Mouse (Mus musculus): ENCODE measurements around the gene Cdkal1.

Gene Cdkal1

GRCm38 (mm10) chr13:29768104-29768503 is 87.4 kb downstream of the Cdkal1 start:
- no peak for DNase-seq (ENCODE audit: low read depth, low spot score)

GRCm38 (mm10) chr13:29767587-29767986 is 87.9 kb downstream of the Cdkal1 start:
- DNase-seq (ENCODE audit: low read depth, low spot score), result no peak

GRCm38 (mm10) chr13:29766377-29766776 is 89.1 kb downstream of the Cdkal1 start:
- peak; percentile 48 for DNase-seq (ENCODE audit: low read depth, low spot score)

GRCm38 (mm10) chr13:29765296-29765695 is 90.2 kb downstream of the Cdkal1 start:
- DNase-seq (ENCODE audit: low read depth, low spot score), result no peak

- DNase-seq (ENCODE audit: low read depth, low spot score), result peak; percentile 99
These were observed 95.6 kb downstream of the Cdkal1 start for GRCm38 (mm10) chr13:29759691-29760467.

GRCm38 (mm10) chr13:29756052-29756451 is 99.4 kb downstream of the Cdkal1 start:
- no peak for DNase-seq (ENCODE audit: low read depth, low spot score)

GRCm38 (mm10) chr13:29753254-29753653 is 102.2 kb downstream of the Cdkal1 start:
- DNase-seq (ENCODE audit: low read depth, low spot score), result peak; percentile 92

- DNase-seq (ENCODE audit: low read depth, low spot score), result no peak
These were observed 103.4 kb downstream of the Cdkal1 start for GRCm38 (mm10) chr13:29752061-29752460.

GRCm38 (mm10) chr13:29751201-29751600 is 104.3 kb downstream of the Cdkal1 start:
- DNase-seq (ENCODE audit: low read depth, low spot score), result no peak

GRCm38 (mm10) chr13:29747347-29747647 is 108.2 kb downstream of the Cdkal1 start:
- DNase-seq (ENCODE audit: low read depth, low spot score), result peak; percentile 44

GRCm38 (mm10) chr13:29746501-29747346 is 108.8 kb downstream of the Cdkal1 start:
- peak; percentile 58 for DNase-seq (ENCODE audit: low read depth, low spot score)

GRCm38 (mm10) chr13:29745073-29745472 is 110.4 kb downstream of the Cdkal1 start:
- peak; percentile 84 for DNase-seq (ENCODE audit: low read depth, low spot score)

- no peak for DNase-seq (ENCODE audit: low read depth, low spot score)
These were observed 111.3 kb downstream of the Cdkal1 start for GRCm38 (mm10) chr13:29744188-29744587.

- no peak for DNase-seq (ENCODE audit: low read depth, low spot score)
These were observed 111.7 kb downstream of the Cdkal1 start for GRCm38 (mm10) chr13:29743761-29744160.

- DNase-seq (ENCODE audit: low read depth, low spot score), result peak; percentile 71
These were observed 117.6 kb downstream of the Cdkal1 start for GRCm38 (mm10) chr13:29737675-29738461.

GRCm38 (mm10) chr13:29734496-29734895 is 121.0 kb downstream of the Cdkal1 start:
- no peak for DNase-seq (ENCODE audit: low read depth, low spot score)

- DNase-seq (ENCODE audit: low read depth, low spot score), result no peak
These were observed 129.2 kb downstream of the Cdkal1 start for GRCm38 (mm10) chr13:29726154-29726825.

GRCm38 (mm10) chr13:29724855-29725254 is 130.6 kb downstream of the Cdkal1 start:
- no peak for DNase-seq (ENCODE audit: low read depth, low spot score)

GRCm38 (mm10) chr13:29723150-29723549 is 132.3 kb downstream of the Cdkal1 start:
- no peak for DNase-seq (ENCODE audit: low read depth, low spot score)

- DNase-seq (ENCODE audit: low read depth, low spot score), result no peak
These were observed 134.3 kb downstream of the Cdkal1 start for GRCm38 (mm10) chr13:29721206-29721605.

GRCm38 (mm10) chr13:29716550-29716949 is 138.9 kb downstream of the Cdkal1 start:
- no peak for DNase-seq (ENCODE audit: low read depth, low spot score)
